In the genomic region with DNA sequence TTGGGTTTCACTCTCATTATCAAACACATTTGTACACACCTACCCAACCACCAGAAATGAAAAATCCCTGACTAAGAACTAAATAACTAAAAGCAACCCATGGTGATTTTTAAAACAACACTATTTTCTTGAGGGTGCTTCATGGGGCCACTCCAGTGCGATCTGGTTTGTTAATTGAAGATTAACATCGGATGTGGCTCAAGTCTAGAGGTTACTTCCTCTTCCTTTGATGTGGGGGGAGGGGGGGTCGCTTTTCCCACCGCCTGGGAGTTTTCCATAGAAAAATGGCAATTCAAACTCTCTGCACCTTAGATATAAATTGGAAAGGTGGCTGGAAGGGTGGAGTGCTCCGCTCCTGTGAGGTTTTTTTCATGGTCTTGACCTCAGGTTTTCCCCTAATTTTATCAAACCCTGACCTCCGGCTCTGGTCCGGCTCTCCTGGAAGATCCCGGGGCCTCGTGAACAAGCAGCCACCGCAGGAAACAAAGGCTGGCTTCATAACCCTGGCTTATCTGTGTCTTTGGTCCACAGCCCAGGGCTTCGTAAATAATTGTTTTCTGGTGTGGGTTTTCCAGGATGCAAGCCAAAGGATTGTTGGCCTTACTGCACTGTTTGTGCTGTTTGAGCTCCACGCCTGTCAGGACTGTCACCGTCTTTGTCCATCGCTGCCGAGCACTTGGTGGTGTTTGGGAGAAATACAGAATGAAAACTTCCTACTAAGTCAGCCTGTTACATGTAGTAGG, we compare ENCODE assay signal across 8 mouse cellular contexts. TPM values are rescaled to one million over a fixed set of nuclear protein-coding genes. Genes with fewer than 3 reads are reported as not detected.
DNase-seq lines count a peak whose midpoint lies in the region; ATAC-seq lines count a peak whose summit lies in the region.

No protein-coding gene starts in this region.

- peaks cover 76% of the 10 kb centered on the region for H3K4me1 ChIP-seq in midbrain, embryonic 10.5 days
- peaks cover 24% of the 10 kb centered on the region for H3K4me1 ChIP-seq in midbrain, embryonic 15.5 days
- H3K4me1 ChIP-seq in heart, embryonic 16.5 days (ENCODE audit: control insufficient read depth, insufficient read depth, low read length): peaks cover 15% of the 10 kb centered on the region
- H3K4me1 ChIP-seq in midbrain, embryonic 13.5 days (replicated peaks): peaks cover 36% of the 10 kb centered on the region

- no peak overlapping the region for H3K4me2 ChIP-seq in midbrain, embryonic 15.5 days
- H3K4me2 ChIP-seq in heart, embryonic 16.5 days (ENCODE audit: low read depth, low read length): peak overlapping the region; percentile 40
- peak overlapping the region; percentile 2 for H3K4me2 ChIP-seq in midbrain, embryonic 13.5 days (replicated peaks)

- H3K9ac ChIP-seq in midbrain, embryonic 15.5 days: no peak overlapping the region
- H3K9ac ChIP-seq in heart, embryonic 16.5 days (ENCODE audit: low read length): peak overlapping the region; percentile 56; the same call in 1 of the 2 replicates
- H3K9ac ChIP-seq in midbrain, embryonic 13.5 days (replicated peaks): peak overlapping the region; percentile 39; the same call in 1 of the 2 replicates

- 15% methylated on average over 15 of the region's 15 CpGs for WGBS in midbrain, embryonic 10.5 days
- WGBS in midbrain, embryonic 15.5 days: 11% methylated on average over 15 of the region's 15 CpGs
- 25% methylated on average over 15 of the region's 15 CpGs for WGBS in heart, embryonic 16.5 days
- 13% methylated on average over 15 of the region's 15 CpGs for whole genome bisulfite sequencing in midbrain, embryonic 13.5 days

- H3K9me3 ChIP-seq in midbrain, embryonic 10.5 days (replicated peaks): no peaks in the 10 kb centered on the region
- no peaks in the 10 kb centered on the region for H3K9me3 ChIP-seq in midbrain, embryonic 15.5 days
- no peaks in the 10 kb centered on the region for H3K9me3 ChIP-seq in heart, embryonic 16.5 days (replicated peaks; ENCODE audit: control insufficient read depth, low read length)
- H3K9me3 ChIP-seq in midbrain, embryonic 13.5 days: no peaks in the 10 kb centered on the region

- peak; percentile 59 for DNase-seq in midbrain, embryonic 10.5 days (ENCODE audit: low spot score)
- peak; percentile 16 to 31 for DNase-seq in cerebellum, postnatal 25 days
- peak; percentile 73 to 80 for DNase-seq in kidney, postnatal 25 days
- no peak for DNase-seq in B cell, adult 2 months
- no peak for DNase-seq in thymus, postnatal 0 days (ENCODE audit: low spot score)

- H3K4me3 ChIP-seq in midbrain, embryonic 10.5 days: peak overlapping the region; percentile 31
- H3K4me3 ChIP-seq in midbrain, embryonic 15.5 days: no peak overlapping the region
- H3K4me3 ChIP-seq in heart, embryonic 16.5 days (ENCODE audit: low read length): no peak overlapping the region; the same call in 1 of the 2 replicates
- no peak overlapping the region for H3K4me3 ChIP-seq in midbrain, embryonic 13.5 days (replicated peaks)

- ATAC-seq in midbrain, embryonic 15.5 days (replicated peaks): no peak
- ATAC-seq in heart, embryonic 16.5 days (replicated peaks; ENCODE audit: extremely low read depth, insufficient read depth, low FRiP score): peak; percentile 72
- no peak for ATAC-seq in midbrain, embryonic 13.5 days

- H3K27ac ChIP-seq in midbrain, embryonic 10.5 days (replicated peaks): peak overlapping the region; percentile 91
- no peak overlapping the region for H3K27ac ChIP-seq in midbrain, embryonic 15.5 days
- H3K27ac ChIP-seq in heart, embryonic 16.5 days (ENCODE audit: low read length): peak overlapping the region; percentile 69
- H3K27ac ChIP-seq in midbrain, embryonic 13.5 days: no peak overlapping the region

- peaks cover 47% of the 10 kb centered on the region for H3K36me3 ChIP-seq in midbrain, embryonic 10.5 days
- no peaks in the 10 kb centered on the region for H3K36me3 ChIP-seq in midbrain, embryonic 15.5 days (replicated peaks)
- H3K36me3 ChIP-seq in heart, embryonic 16.5 days (ENCODE audit: control insufficient read depth, insufficient read depth): no peaks in the 10 kb centered on the region
- H3K36me3 ChIP-seq in midbrain, embryonic 13.5 days: no peaks in the 10 kb centered on the region

- H3K27me3 ChIP-seq in midbrain, embryonic 10.5 days (ENCODE audit: low read depth, poor library complexity, severe bottlenecking): no peaks in the 10 kb centered on the region
- no peaks in the 10 kb centered on the region for H3K27me3 ChIP-seq in midbrain, embryonic 15.5 days (replicated peaks)
- H3K27me3 ChIP-seq in heart, embryonic 16.5 days (ENCODE audit: control insufficient read depth, insufficient read depth, low read length): no peaks in the 10 kb centered on the region
- no peaks in the 10 kb centered on the region for H3K27me3 ChIP-seq in midbrain, embryonic 13.5 days

RNA-seq across cellular contexts. Expression of a gene that starts 44.2 kb away (rescaled TPM):
- polyA plus RNA-seq in midbrain, embryonic 10.5 days (2016; fragmentation: Nextera tagmentation; extraction: Ambion mirVana): 4.9 and 5.8 TPM in 2 replicates
- polyA plus RNA-seq in midbrain, embryonic 15.5 days (2015; fragmentation: Nextera tagmentation; extraction: Ambion mirVana): 13.8 and 15.5 TPM in 2 replicates
- polyA plus RNA-seq in heart, embryonic 16.5 days (2015; fragmentation: Nextera tagmentation; extraction: Ambion mirVana): 1.9 TPM in 2 replicates
- 11.3 and 12.0 TPM in 2 replicates for polyA plus RNA-seq in midbrain, embryonic 13.5 days (2015; fragmentation: Nextera tagmentation; extraction: Ambion mirVana)
- 0.66 and 0.75 TPM in 2 replicates for polyA plus RNA-seq in thymus, postnatal 0 days (2015; fragmentation: Nextera tagmentation; extraction: Ambion mirVana)

Comparison
In these comparisons a context has a peak if more than half of its experiments do, and no peak if none do; other contexts are left out.
1. H3K27ac ChIP-seq: peak in midbrain, embryonic 10.5 days (single experiment) and heart, embryonic 16.5 days (single experiment); none in midbrain, embryonic 15.5 days (single experiment) and midbrain, embryonic 13.5 days (single experiment).
2. DNase-seq: peak in midbrain, embryonic 10.5 days (single experiment), cerebellum, postnatal 25 days (2 of 2) and kidney, postnatal 25 days (2 of 2); none in B cell, adult 2 months (0 of 2) and thymus, postnatal 0 days (single experiment).